Mouse (Mus musculus) small intestine, adult 2 months (tissue): ENCODE results near the gene Gtpbp3. TPM values are rescaled to one million over a fixed set of nuclear protein-coding genes. Genes with fewer than 3 reads are reported as not detected.
"Not testable (repeated sequence)": the region's sequence is repeated elsewhere in the genome, so short reads cannot be mapped to it uniquely, and the experiment has no call there.

Source experiments
- H3K27ac ChIP-seq: fragments of 200-500 bp; 2 replicates; pipeline ENCODE4 v1.5.1; 2012; ENCODE audit warnings: low read depth, low read length, control low read depth, inconsistent platforms; ENCODE audit not compliant: insufficient read depth
- H3K27me3 ChIP-seq: fragments of 200-500 bp; 2 replicates; pipeline ENCODE4 v1.6.1; 2012; ENCODE audit warnings: mild to moderate bottlenecking, moderate library complexity, low read length, inconsistent platforms; ENCODE audit not compliant: control insufficient read depth, insufficient read depth
- H3K36me3 ChIP-seq: fragments of 200-500 bp; 2 replicates; pipeline ENCODE4 v1.6.1; 2012; ENCODE audit warnings: mild to moderate bottlenecking, low read length, control low read depth, inconsistent platforms; ENCODE audit not compliant: control insufficient read depth, insufficient read depth
- H3K4me1 ChIP-seq: fragments of 200-500 bp; 2 replicates; pipeline ENCODE4 v1.6.1; 2012; ENCODE audit warnings: low read length, inconsistent platforms, mixed read lengths; ENCODE audit not compliant: control insufficient read depth, insufficient read depth, insufficient read length
- H3K4me3 ChIP-seq: fragments of 200-500 bp; 2 replicates; pipeline ENCODE4 v1.5.1; 2012; ENCODE audit warnings: low read depth, mild to moderate bottlenecking, control low read depth, inconsistent platforms, low read length, moderate library complexity
- CTCF ChIP-seq: fragments of 200-500 bp; IDR thresholded peaks from 2 replicates; pipeline ENCODE4 v1.5.1; 2012; ENCODE audit warnings: low read depth, mild to moderate bottlenecking, control low read depth, inconsistent platforms, low read length, moderate library complexity, mixed read lengths; ENCODE audit not compliant: insufficient replicate concordance, insufficient read length; ENCODE audit errors: extremely low read depth
- POLR2A ChIP-seq: fragments of 200-500 bp; IDR thresholded peaks from 2 replicates; pipeline ENCODE4 v1.6.1; 2012; ENCODE audit warnings: low read depth, mild to moderate bottlenecking, control low read depth, inconsistent platforms, low read length, moderate library complexity
- WGBS: fragments of 180-500 bp; shearing (Covaris S2); methylation state at CpG from one replicate; pipeline ENCODE4 v1.1.7; 2018; 5-methylcytosine and 5-hydroxymethylcytosine counted together
- polyA plus RNA-seq: library from polyadenylated mRNA; depleted of rRNA; stranded (reverse); fragments of >200 nt; gene quantifications from 2 replicates; pipeline ENCODE4 v1.2.3, GENCODE M21; 2012

Gene Gtpbp3
- polyA plus RNA-seq, 1 experiment = 25.8 TPM

DNA sequence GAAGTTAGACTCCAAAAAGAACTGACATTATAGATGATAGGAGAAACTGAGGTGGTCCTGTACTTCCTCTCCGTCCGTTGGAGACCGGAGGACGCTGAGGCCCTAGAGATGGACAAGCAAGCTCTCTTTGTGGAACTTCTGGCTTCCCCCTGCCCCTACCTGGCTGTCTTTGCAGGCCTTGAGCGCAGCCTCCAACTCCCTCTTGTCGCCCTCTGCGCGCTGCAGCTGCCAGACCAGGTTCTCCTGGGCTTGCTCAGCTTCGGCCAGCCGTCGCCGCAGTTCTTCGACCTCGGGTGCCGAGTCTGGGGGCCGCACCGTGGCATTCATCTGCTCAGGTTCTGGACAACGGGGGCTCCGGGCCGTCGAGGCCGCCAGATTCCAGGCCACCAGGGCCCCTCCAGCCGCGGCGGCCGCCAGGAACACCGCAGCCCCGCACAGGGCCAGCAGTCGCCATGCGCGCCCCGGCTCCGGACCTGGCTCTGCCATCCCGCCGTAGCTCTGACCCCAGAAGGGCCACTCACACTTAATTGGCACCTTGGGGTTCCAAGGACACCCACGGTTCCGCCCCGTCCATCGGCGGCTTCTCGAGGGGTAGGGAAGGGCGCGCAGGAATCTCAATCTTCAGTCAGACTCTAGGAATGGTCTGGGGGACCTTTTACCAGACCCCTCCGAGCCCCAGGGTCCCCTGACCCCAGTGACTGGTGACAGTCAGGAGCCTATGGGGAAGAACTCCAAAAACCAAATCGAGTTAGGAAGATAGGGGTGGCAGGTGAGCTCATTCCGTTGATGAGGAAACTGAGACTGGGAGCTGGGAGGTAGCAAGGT, 37.5 kb downstream of the Gtpbp3 start, which contains the start of gene Ccdc194:
TSS of gene Ccdc194 (minus strand) at position 486 of the 825 bp plus-strand sequence.
- H3K27me3 ChIP-seq = peaks cover 23% of the 10 kb centered on the region
- H3K27ac ChIP-seq = no peak within 1 kb of the TSS
- no peak within 1 kb of the TSS for H3K4me3 ChIP-seq
- 27% methylated on average over 46 of the region's 46 CpGs for WGBS
- peaks cover 2% of the 10 kb centered on the region; the same call in 1 of the 2 replicates for H3K4me1 ChIP-seq
- no peaks in the 10 kb centered on the region for H3K36me3 ChIP-seq
- no peak for TF ChIP-seq POLR2A
- no peak for TF ChIP-seq CTCF

DNA sequence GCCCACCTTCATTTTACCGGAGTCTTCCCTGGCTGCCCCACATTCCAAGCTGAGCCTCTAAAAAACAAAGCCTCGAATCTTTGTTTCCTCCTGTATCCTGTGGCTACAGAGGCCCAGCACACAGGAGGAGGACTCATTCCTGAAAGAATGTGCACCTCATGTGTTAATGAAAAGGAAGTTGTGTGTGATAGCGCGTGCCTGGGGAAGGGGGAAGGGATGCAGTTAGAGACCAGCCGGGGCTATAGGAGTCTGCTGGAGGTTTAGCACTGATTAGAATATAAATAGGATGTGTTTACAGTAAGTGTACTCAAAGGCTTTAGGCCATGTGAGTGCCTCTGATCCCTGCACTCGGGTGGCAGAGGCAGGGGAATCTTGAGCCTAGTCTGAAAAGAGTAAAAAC, 38.4 kb downstream of the Gtpbp3 start:
- TF ChIP-seq POLR2A (no peak), CTCF (no peak)
- Histone ChIP-seq H3K27ac (no peak overlapping the region), H3K36me3 (no peaks in the 10 kb centered on the region)

DNA sequence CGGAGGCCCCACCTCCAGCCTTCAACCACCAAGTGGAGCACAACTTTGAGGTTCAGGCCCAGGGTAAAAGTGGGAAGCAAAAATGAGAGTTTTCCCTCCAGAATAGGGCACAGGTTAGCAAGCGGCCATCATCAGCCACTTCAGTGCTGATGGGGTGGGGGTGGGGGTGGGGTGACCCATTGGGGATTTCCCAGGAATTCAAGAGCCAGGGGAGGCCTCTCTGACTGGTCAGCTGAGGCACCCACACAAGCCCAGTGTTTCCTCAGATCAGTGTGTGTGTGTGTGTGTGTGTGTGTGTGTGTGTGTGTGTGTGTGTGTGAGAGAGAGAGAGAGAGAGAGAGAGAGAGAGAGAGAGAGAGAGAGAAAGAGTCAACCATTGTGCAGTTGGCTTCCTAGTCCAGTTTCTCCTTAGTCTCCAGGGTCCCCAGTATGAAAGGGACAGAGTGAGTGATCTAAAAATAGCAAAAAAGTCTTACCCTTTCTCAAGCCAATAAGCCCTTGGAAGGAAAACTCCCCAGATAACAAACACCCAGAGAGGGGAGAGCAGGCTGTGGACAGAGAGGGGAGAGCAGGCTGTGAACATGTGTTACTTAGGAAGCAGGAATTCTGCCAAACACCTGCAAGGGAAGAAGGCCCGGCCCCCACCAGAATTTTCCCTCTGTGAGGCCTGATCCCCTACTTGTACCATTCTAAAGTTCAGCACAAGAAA, 39.4 kb downstream of the Gtpbp3 start:
- TF ChIP-seq CTCF (no peak), POLR2A (no peak)
- Histone ChIP-seq H3K36me3 (no peaks in the 10 kb centered on the region), H3K27me3 (peaks cover 20% of the 10 kb centered on the region), H3K4me1 (peaks cover 2% of the 10 kb centered on the region; the same call in 1 of the 2 replicates), H3K4me3 (no peak overlapping the region), H3K27ac (no peak overlapping the region)
- 59% methylated on average over 3 of the region's 3 CpGs for WGBS

More for the DNA sequence above, 38.4 kb downstream of the Gtpbp3 start:
- Histone ChIP-seq H3K4me1 (peaks cover 2% of the 10 kb centered on the region; the same call in 1 of the 2 replicates), H3K27me3 (peaks cover 20% of the 10 kb centered on the region), H3K4me3 (no peak overlapping the region)
- WGBS = 36% methylated on average over 6 of the region's 6 CpGs

DNA sequence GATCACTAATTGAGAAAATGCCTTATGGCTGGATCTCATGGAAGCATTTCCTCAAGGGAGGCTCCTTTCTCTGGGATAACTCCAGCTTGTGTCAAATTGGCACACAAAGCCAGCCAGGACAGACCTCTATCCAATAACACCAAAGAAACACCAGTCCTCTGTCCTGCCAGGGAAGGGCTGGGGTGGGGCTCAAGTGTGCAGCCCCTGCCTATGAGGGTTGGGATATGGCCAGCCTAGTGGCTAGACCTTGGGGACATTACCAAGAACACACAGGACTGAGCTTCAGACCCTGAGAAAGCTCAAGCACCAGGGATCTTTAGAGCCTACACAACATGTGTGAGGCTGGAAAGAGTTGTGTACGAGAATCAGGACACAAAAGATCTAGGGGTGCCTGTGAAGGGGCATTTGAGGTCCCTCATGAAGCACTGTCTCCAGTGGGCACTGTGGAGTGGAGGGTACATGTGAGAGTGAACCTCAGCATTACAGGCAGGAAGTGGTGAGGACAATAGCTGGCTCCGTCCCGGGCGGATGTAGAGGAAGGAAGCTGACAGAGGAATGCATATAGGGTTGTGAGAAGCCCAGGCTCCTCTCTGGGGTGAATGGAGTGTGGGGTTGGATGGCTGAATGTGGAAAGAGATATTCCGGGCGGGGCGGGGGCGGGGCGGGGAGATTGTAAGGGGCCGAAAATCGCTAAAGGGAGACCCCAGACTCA, 40.6 kb downstream of the Gtpbp3 start:
- WGBS = 68% methylated on average over 11 of the region's 11 CpGs
- no peaks in the 10 kb centered on the region for H3K36me3 ChIP-seq
- H3K27me3 ChIP-seq = peaks cover 20% of the 10 kb centered on the region
- TF ChIP-seq CTCF = no peak
- TF ChIP-seq POLR2A = no peak
- H3K4me3 ChIP-seq = no peak overlapping the region
- H3K4me1 ChIP-seq = peaks cover 2% of the 10 kb centered on the region; the same call in 1 of the 2 replicates
- peak overlapping the region; percentile 20; the same call in 1 of the 2 replicates for H3K27ac ChIP-seq

DNA sequence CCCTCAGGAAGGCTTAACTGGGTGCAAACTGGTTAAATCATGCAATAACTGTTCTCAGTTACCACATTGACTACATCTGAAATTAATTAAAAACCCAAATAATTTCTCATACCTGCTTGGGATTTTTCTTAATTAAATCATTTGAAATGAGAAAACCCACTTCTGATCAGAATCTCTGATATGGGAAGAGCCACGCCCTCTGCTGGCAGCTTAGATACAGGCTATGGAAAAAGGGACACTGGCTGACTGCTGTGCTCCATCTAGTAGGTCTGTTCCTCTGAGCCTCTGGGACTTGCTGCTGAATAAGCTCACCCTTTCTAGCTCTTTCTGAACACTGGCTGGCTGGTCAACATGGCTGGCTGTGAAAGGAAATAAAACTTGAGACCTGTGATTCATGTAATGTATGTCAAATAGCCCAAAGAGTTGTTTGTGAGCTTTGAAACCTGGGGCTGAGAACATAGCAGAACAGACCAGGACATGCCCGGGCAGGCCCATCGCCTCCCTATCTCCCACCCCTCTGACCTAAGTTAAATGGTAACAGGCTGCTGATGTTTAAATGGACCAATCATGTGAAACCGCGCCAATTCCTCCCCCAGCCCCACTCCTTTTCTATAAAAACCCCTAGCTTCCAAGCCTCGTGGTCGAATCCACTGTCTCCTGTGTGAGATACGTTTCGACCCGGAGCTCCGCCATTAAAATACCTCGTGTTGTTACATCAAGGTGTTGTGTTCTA, 43.0 kb downstream of the Gtpbp3 start:
- TF ChIP-seq CTCF = peak; percentile 33; the same call in 1 of the 2 replicates
- H3K4me1 ChIP-seq, H3K36me3 ChIP-seq, H3K4me3 ChIP-seq, H3K27me3 ChIP-seq, H3K27ac ChIP-seq: not testable (repeated sequence)
- 73% methylated on average over 8 of the region's 12 CpGs for WGBS

DNA sequence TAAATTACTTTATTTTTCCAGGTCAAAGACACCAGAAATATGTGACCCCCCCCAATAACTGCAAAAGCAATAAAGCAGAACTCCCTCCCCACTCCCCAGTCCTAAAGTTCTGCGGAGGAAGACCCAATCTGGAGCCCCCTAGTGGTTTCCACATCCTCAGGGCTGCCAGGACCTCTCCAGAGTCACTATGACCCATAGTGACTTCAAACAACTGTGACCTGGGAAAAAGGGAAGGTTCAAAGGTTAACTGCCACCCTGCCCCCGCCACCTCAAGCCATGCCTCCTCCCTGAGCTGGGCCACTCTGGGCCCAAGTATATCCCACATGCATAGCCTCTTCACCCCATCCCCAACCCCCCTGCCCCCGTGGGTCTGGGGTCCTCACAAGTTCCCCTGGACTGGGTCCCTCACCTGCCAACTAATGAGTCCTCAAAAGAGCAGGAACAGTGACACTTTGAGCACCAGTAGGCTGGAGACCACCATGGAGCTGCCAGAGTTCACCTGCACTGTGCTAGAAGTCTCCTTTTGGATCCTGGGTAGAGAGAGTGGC, 46.4 kb downstream of the Gtpbp3 start:
- Histone ChIP-seq H3K27me3 (no peaks in the 10 kb centered on the region), H3K4me1 (peaks cover 8% of the 10 kb centered on the region), H3K27ac (no peak overlapping the region), H3K4me3 (no peak overlapping the region), H3K36me3 (no peaks in the 10 kb centered on the region)
- no peak for TF ChIP-seq CTCF
- no peak for TF ChIP-seq POLR2A
- 57% methylated on average over 3 of the region's 3 CpGs for WGBS
